Mouse (Mus musculus) heart, embryonic 12.5 days (tissue): Measurements from ENCODE around the gene Id3. TPM values are rescaled to one million over a fixed set of nuclear protein-coding genes. Genes with fewer than 3 reads are reported as not detected.

Experiments
- ATAC-seq: fragments of 200-750 bp; cut with Nextera tagmentation; 2 replicates; pipeline ENCODE4 v1.8.0; 2017; ENCODE audit warnings: moderate TSS enrichment, moderate library complexity; ENCODE audit not compliant: insufficient number of reproducible peaks, low FRiP score
- H3K27ac ChIP-seq: fragments of 300-500 bp; sonication (generic); 2 replicates; pipeline ENCODE4 v1.5.1; 2016; ENCODE audit warnings: mild to moderate bottlenecking, moderate library complexity; ENCODE audit not compliant: poor library complexity, severe bottlenecking
- H3K27me3 ChIP-seq: fragments of 300-500 bp; sonication (generic); replicated peaks from 2 replicates; pipeline ENCODE4 v1.6.1; 2016; ENCODE audit warnings: mild to moderate bottlenecking, moderate library complexity
- H3K36me3 ChIP-seq: fragments of 300-500 bp; sonication (generic); 2 replicates; pipeline ENCODE4 v1.6.1; 2016; ENCODE audit warnings: mild to moderate bottlenecking, moderate library complexity
- H3K4me1 ChIP-seq: fragments of 300-500 bp; sonication (generic); replicated peaks from 2 replicates; pipeline ENCODE4 v1.6.1; 2016; ENCODE audit warnings: mild to moderate bottlenecking
- H3K4me2 ChIP-seq: fragments of 300-500 bp; sonication (generic); 2 replicates; pipeline ENCODE4 v1.6.1; 2016; ENCODE audit warnings: mild to moderate bottlenecking, moderate library complexity
- H3K4me3 ChIP-seq: fragments of 300-500 bp; sonication (generic); 2 replicates; pipeline ENCODE4 v1.5.1; 2016; ENCODE audit warnings: mild to moderate bottlenecking
- H3K9ac ChIP-seq: fragments of 300-500 bp; sonication (generic); 2 replicates; pipeline ENCODE4 v1.6.1; 2016; ENCODE audit warnings: mild to moderate bottlenecking, moderate library complexity
- H3K9me3 ChIP-seq: fragments of 300-500 bp; sonication (generic); replicated peaks from 2 replicates; pipeline ENCODE4 v1.6.1; 2016; ENCODE audit warnings: mild to moderate bottlenecking, moderate library complexity
- WGBS: fragments of 180-500 bp; shearing (Covaris S2); methylation state at CpG from one replicate; pipeline ENCODE4 v1.1.7; 2016; 5-methylcytosine and 5-hydroxymethylcytosine counted together
- polyA plus RNA-seq: library from polyadenylated mRNA; unstranded; fragments of >200 nt; fragmentation: Nextera tagmentation; extraction: Ambion mirVana; gene quantifications from 2 replicates; pipeline ENCODE4 v1.2.1, GENCODE M21; 2016

The Id3 gene
- polyA plus RNA-seq, 1 experiment from 2014 or later = 320 TPM

GRCm38 (mm10) chr4:136109941-136110900 is 33.1 kb upstream of the Id3 start:
- H3K36me3 ChIP-seq = no peaks in the 10 kb centered on the region
- ATAC-seq = no peak
- no peak overlapping the region for H3K9ac ChIP-seq
- H3K27me3 ChIP-seq = no peaks in the 10 kb centered on the region
- no peaks in the 10 kb centered on the region for H3K9me3 ChIP-seq
- peaks cover 19% of the 10 kb centered on the region for H3K4me1 ChIP-seq
- H3K27ac ChIP-seq = no peak overlapping the region
- no peak overlapping the region for H3K4me2 ChIP-seq
- 65% methylated on average over 10 of the region's 10 CpGs for WGBS
- H3K4me3 ChIP-seq = no peak overlapping the region

GRCm38 (mm10) chr4:136112344-136112743 is 31.0 kb upstream of the Id3 start:
- no peak for ATAC-seq
- Histone ChIP-seq H3K4me2 (no peak overlapping the region), H3K27ac (no peak overlapping the region), H3K4me1 (peaks cover 31% of the 10 kb centered on the region), H3K36me3 (no peaks in the 10 kb centered on the region), H3K4me3 (no peak overlapping the region), H3K9ac (no peak overlapping the region), H3K9me3 (no peaks in the 10 kb centered on the region), H3K27me3 (no peaks in the 10 kb centered on the region)
- 69% methylated on average over 5 of the region's 5 CpGs for WGBS

GRCm38 (mm10) chr4:136114747-136115146 is 28.6 kb upstream of the Id3 start:
- no peaks in the 10 kb centered on the region for H3K36me3 ChIP-seq
- WGBS = 77% methylated on average over 5 of the region's 5 CpGs
- ATAC-seq = no peak
- no peaks in the 10 kb centered on the region for H3K9me3 ChIP-seq
- H3K4me2 ChIP-seq = no peak overlapping the region
- peaks cover 45% of the 10 kb centered on the region for H3K4me1 ChIP-seq
- no peak overlapping the region for H3K4me3 ChIP-seq
- H3K9ac ChIP-seq = no peak overlapping the region
- H3K27ac ChIP-seq = no peak overlapping the region
- no peaks in the 10 kb centered on the region for H3K27me3 ChIP-seq

- Histone ChIP-seq H3K9ac (no peak overlapping the region; the same call in 1 of the 2 replicates), H3K4me2 (peak overlapping the region; percentile 17), H3K27me3 (no peaks in the 10 kb centered on the region), H3K9me3 (no peaks in the 10 kb centered on the region), H3K4me1 (peaks cover 40% of the 10 kb centered on the region), H3K27ac (peak overlapping the region; percentile 7; the same call in 1 of the 2 replicates), H3K4me3 (no peak overlapping the region), H3K36me3 (no peaks in the 10 kb centered on the region)
- ATAC-seq = peak; percentile 74; the same call in 1 of the 2 replicates
- WGBS = 19% methylated on average over 13 of the region's 13 CpGs
These were observed 26.3 kb upstream of the Id3 start for GRCm38 (mm10) chr4:136117022-136117421.

GRCm38 (mm10) chr4:136120041-136120440 is 23.3 kb upstream of the Id3 start:
- no peak overlapping the region for H3K4me2 ChIP-seq
- H3K4me3 ChIP-seq = no peak overlapping the region
- WGBS = 22% methylated on average over 16 of the region's 16 CpGs
- H3K27ac ChIP-seq = no peak overlapping the region
- no peaks in the 10 kb centered on the region for H3K27me3 ChIP-seq
- no peaks in the 10 kb centered on the region for H3K36me3 ChIP-seq
- H3K9me3 ChIP-seq = no peaks in the 10 kb centered on the region
- no peak overlapping the region for H3K9ac ChIP-seq
- ATAC-seq = no peak
- H3K4me1 ChIP-seq = peaks cover 48% of the 10 kb centered on the region

GRCm38 (mm10) chr4:136121158-136121557 is 22.1 kb upstream of the Id3 start:
- Histone ChIP-seq H3K27ac (no peak overlapping the region), H3K4me2 (no peak overlapping the region), H3K27me3 (no peaks in the 10 kb centered on the region), H3K4me1 (peaks cover 51% of the 10 kb centered on the region), H3K9me3 (no peaks in the 10 kb centered on the region), H3K36me3 (no peaks in the 10 kb centered on the region), H3K4me3 (no peak overlapping the region), H3K9ac (no peak overlapping the region)
- WGBS = 84% methylated on average over 3 of the region's 3 CpGs
- no peak for ATAC-seq

- no peaks in the 10 kb centered on the region for H3K27me3 ChIP-seq
- H3K4me3 ChIP-seq = no peak overlapping the region
- peaks cover 52% of the 10 kb centered on the region for H3K4me1 ChIP-seq
- no peak overlapping the region for H3K27ac ChIP-seq
- H3K9ac ChIP-seq = no peak overlapping the region
- no peaks in the 10 kb centered on the region for H3K9me3 ChIP-seq
- no peak overlapping the region for H3K4me2 ChIP-seq
- WGBS = 71% methylated on average over 7 of the region's 7 CpGs
- ATAC-seq = no peak
- no peaks in the 10 kb centered on the region for H3K36me3 ChIP-seq
These were observed 21.3 kb upstream of the Id3 start for GRCm38 (mm10) chr4:136121844-136122468.

GRCm38 (mm10) chr4:136123111-136123791 is 20.0 kb upstream of the Id3 start:
- peaks cover 56% of the 10 kb centered on the region for H3K4me1 ChIP-seq
- no peak overlapping the region for H3K4me2 ChIP-seq
- H3K36me3 ChIP-seq = no peaks in the 10 kb centered on the region
- ATAC-seq = no peak
- H3K27me3 ChIP-seq = no peaks in the 10 kb centered on the region
- H3K9ac ChIP-seq = no peak overlapping the region
- H3K27ac ChIP-seq = peak overlapping the region; percentile 73
- no peak overlapping the region for H3K4me3 ChIP-seq
- H3K9me3 ChIP-seq = no peaks in the 10 kb centered on the region
- 42% methylated on average over 8 of the region's 8 CpGs for WGBS

- Histone ChIP-seq H3K4me2 (no peak overlapping the region), H3K27ac (no peak overlapping the region; the same call in 1 of the 2 replicates), H3K27me3 (no peaks in the 10 kb centered on the region), H3K36me3 (no peaks in the 10 kb centered on the region), H3K4me1 (peaks cover 52% of the 10 kb centered on the region), H3K9ac (no peak overlapping the region), H3K4me3 (no peak overlapping the region), H3K9me3 (no peaks in the 10 kb centered on the region)
- WGBS = 70% methylated on average over 3 of the region's 3 CpGs
- no peak for ATAC-seq
These were observed 19.5 kb upstream of the Id3 start for GRCm38 (mm10) chr4:136123792-136124161.

- no peaks in the 10 kb centered on the region for H3K36me3 ChIP-seq
- no peaks in the 10 kb centered on the region for H3K9me3 ChIP-seq
- H3K27ac ChIP-seq = no peak overlapping the region
- H3K4me2 ChIP-seq = no peak overlapping the region
- H3K9ac ChIP-seq = no peak overlapping the region
- H3K4me1 ChIP-seq = peaks cover 45% of the 10 kb centered on the region
- H3K4me3 ChIP-seq = no peak overlapping the region
- no peak for ATAC-seq
- H3K27me3 ChIP-seq = no peaks in the 10 kb centered on the region
- 95% methylated on average over 4 of the region's 4 CpGs for WGBS
These were observed 18.7 kb upstream of the Id3 start for GRCm38 (mm10) chr4:136124581-136124980.

- Histone ChIP-seq H3K9ac (no peak overlapping the region), H3K4me1 (peaks cover 37% of the 10 kb centered on the region), H3K27ac (no peak overlapping the region), H3K9me3 (peaks cover 3% of the 10 kb centered on the region), H3K27me3 (no peaks in the 10 kb centered on the region), H3K36me3 (no peaks in the 10 kb centered on the region), H3K4me2 (no peak overlapping the region), H3K4me3 (no peak overlapping the region)
- ATAC-seq = no peak
- 72% methylated on average over 11 of the region's 11 CpGs for WGBS
These were observed 17.8 kb upstream of the Id3 start for GRCm38 (mm10) chr4:136125458-136125857.
